ENCODE assay signal across 15 mouse cellular contexts in genomic region chr9:34824358-34825088, GRCm38 (mm10).
DNase-seq lines count a peak whose midpoint lies in the region; ATAC-seq lines count a peak whose summit lies in the region.
"Had no signal": no experiment of that assay in that cellular context is flagged by ENCODE, and none has a peak within 500 bp of the region (broad histone marks: within the 10 kb centered on the region; RNA-seq: fewer than 3 reads in every experiment).

No protein-coding gene starts in this region.

- WGBS in hindbrain, embryonic 15.5 days: 58% methylated on average over 18 of the region's 18 CpGs
- WGBS in hindbrain, embryonic 12.5 days: 76% methylated on average over 18 of the region's 18 CpGs
- 65% methylated on average over 18 of the region's 18 CpGs for WGBS in midbrain, embryonic 15.5 days
- WGBS in midbrain, embryonic 10.5 days: 85% methylated on average over 18 of the region's 18 CpGs

- no peak overlapping the region for H3K4me2 ChIP-seq in hindbrain, embryonic 15.5 days
- H3K4me2 ChIP-seq in hindbrain, embryonic 12.5 days (replicated peaks): no peak overlapping the region
- H3K4me2 ChIP-seq in midbrain, embryonic 15.5 days: no peak overlapping the region
- H3K4me2 ChIP-seq: embryonic facial prominence, embryonic 15.5 days; limb, embryonic 13.5 days; liver, embryonic 15.5 days had no signal

- H3K9ac ChIP-seq in hindbrain, embryonic 15.5 days: no peak overlapping the region
- H3K9ac ChIP-seq in hindbrain, embryonic 12.5 days: no peak overlapping the region
- no peak overlapping the region for H3K9ac ChIP-seq in midbrain, embryonic 15.5 days
- H3K9ac ChIP-seq: embryonic facial prominence, embryonic 15.5 days; limb, embryonic 13.5 days; liver, embryonic 15.5 days had no signal

- ATAC-seq in hindbrain, embryonic 15.5 days (ENCODE audit: low FRiP score, low read depth): 0 out of 2 replicates have a peak, but pooled peaks have one; percentile 25
- no peak for ATAC-seq in hindbrain, embryonic 12.5 days (ENCODE audit: low FRiP score)
- ATAC-seq in midbrain, embryonic 15.5 days (replicated peaks): no peak
- ATAC-seq in activated CD4-positive, CD25-positive, alpha-beta regulatory T cell, adult 4 months: no peak
- ATAC-seq: inflammation-experienced regulatory T-cells, adult 6 months; lung, postnatal 0 days had no signal

- no peak overlapping the region for H3K27ac ChIP-seq in hindbrain, embryonic 15.5 days (replicated peaks)
- no peak overlapping the region for H3K27ac ChIP-seq in hindbrain, embryonic 12.5 days
- H3K27ac ChIP-seq in midbrain, embryonic 15.5 days: 0 out of 2 replicates have a peak overlapping the region, but pooled peaks have one; percentile 4
- H3K27ac ChIP-seq in midbrain, embryonic 10.5 days (replicated peaks): no peak overlapping the region
- H3K27ac ChIP-seq: embryonic facial prominence, embryonic 15.5 days; limb, embryonic 13.5 days; liver, embryonic 15.5 days had no signal

- no peaks in the 10 kb centered on the region for H3K27me3 ChIP-seq in hindbrain, embryonic 15.5 days
- H3K27me3 ChIP-seq in hindbrain, embryonic 12.5 days: no peaks in the 10 kb centered on the region
- H3K27me3 ChIP-seq in midbrain, embryonic 15.5 days (replicated peaks): no peaks in the 10 kb centered on the region
- no peaks in the 10 kb centered on the region for H3K27me3 ChIP-seq in midbrain, embryonic 10.5 days (ENCODE audit: low read depth, poor library complexity, severe bottlenecking)
- H3K27me3 ChIP-seq: embryonic facial prominence, embryonic 15.5 days; limb, embryonic 13.5 days; liver, embryonic 15.5 days had no signal

- no peaks in the 10 kb centered on the region for H3K36me3 ChIP-seq in hindbrain, embryonic 15.5 days
- no peaks in the 10 kb centered on the region for H3K36me3 ChIP-seq in hindbrain, embryonic 12.5 days
- no peaks in the 10 kb centered on the region for H3K36me3 ChIP-seq in midbrain, embryonic 15.5 days (replicated peaks)
- no peaks in the 10 kb centered on the region for H3K36me3 ChIP-seq in midbrain, embryonic 10.5 days
- H3K36me3 ChIP-seq: embryonic facial prominence, embryonic 15.5 days; limb, embryonic 13.5 days; liver, embryonic 15.5 days had no signal

- H3K9me3 ChIP-seq in hindbrain, embryonic 15.5 days: no peaks in the 10 kb centered on the region
- H3K9me3 ChIP-seq in hindbrain, embryonic 12.5 days (replicated peaks): no peaks in the 10 kb centered on the region
- H3K9me3 ChIP-seq in midbrain, embryonic 15.5 days: no peaks in the 10 kb centered on the region
- no peaks in the 10 kb centered on the region for H3K9me3 ChIP-seq in midbrain, embryonic 10.5 days (replicated peaks)
- H3K9me3 ChIP-seq: embryonic facial prominence, embryonic 15.5 days; limb, embryonic 13.5 days; liver, embryonic 15.5 days had no signal

- H3K4me3 ChIP-seq in hindbrain, embryonic 15.5 days: no peak overlapping the region
- H3K4me3 ChIP-seq in hindbrain, embryonic 12.5 days: no peak overlapping the region
- H3K4me3 ChIP-seq in midbrain, embryonic 15.5 days: no peak overlapping the region
- H3K4me3 ChIP-seq in midbrain, embryonic 10.5 days: no peak overlapping the region
- H3K4me3 ChIP-seq: embryonic facial prominence, embryonic 15.5 days; limb, embryonic 13.5 days; liver, embryonic 15.5 days had no signal

- DNase-seq in adrenal gland, postnatal 14 days: peak; percentile 10
- no peak for DNase-seq in adrenal gland, postnatal 4 days (ENCODE audit: low spot score in 2 of 2)
- no peak for DNase-seq in midbrain, embryonic 10.5 days (ENCODE audit: low spot score)
- no peak for DNase-seq in cerebellum, adult 11 months
- DNase-seq: embryo, embryonic 11 days; kidney, adult 9 months had no signal

- H3K4me1 ChIP-seq in hindbrain, embryonic 15.5 days (replicated peaks): peaks cover 20% of the 10 kb centered on the region
- H3K4me1 ChIP-seq in hindbrain, embryonic 12.5 days: 0 out of 2 replicates have a peak, but pooled peaks cover 10% of the 10 kb centered on the region
- H3K4me1 ChIP-seq in midbrain, embryonic 15.5 days: peaks cover 23% of the 10 kb centered on the region
- peaks cover 18% of the 10 kb centered on the region for H3K4me1 ChIP-seq in midbrain, embryonic 10.5 days
- H3K4me1 ChIP-seq: embryonic facial prominence, embryonic 15.5 days; limb, embryonic 13.5 days; liver, embryonic 15.5 days had no signal
